Mouse (Mus musculus): Measurements from ENCODE around the gene Ccdc62. TPM values are rescaled to one million over a fixed set of nuclear protein-coding genes. Genes with fewer than 3 reads are reported as not detected.

The Ccdc62 gene
- total and polyA plus RNA-seq, 3 experiments, result 7.5 to 13.4 TPM; not detected in 1

DNA sequence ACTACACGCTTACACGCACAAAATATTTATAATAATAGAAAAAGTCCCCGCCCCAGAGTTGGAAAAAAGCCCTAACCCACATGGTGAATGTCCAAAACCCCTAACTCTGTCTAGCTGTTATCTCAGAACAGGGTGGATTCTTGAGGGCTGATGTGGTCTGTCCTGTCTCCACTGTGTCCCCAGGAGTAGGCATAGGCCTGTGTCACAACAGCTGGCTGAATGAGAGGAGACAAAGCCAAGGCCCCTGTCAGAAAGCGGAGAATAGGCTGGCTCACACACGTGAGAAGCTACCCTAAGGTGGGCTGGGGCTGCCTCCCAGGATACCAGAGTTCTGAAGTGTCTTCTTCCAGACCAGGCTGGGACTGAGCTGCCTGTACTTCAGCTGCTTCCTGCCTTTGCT is 47.7 kb downstream of the Ccdc62 start:
- no peak for TF ChIP-seq POLR2A (IDR thresholded peaks at IDR 0.05; ENCODE audit: control insufficient read depth in 1 of 2, insufficient read depth in 1 of 2, low read depth in 1 of 2, low read length in 2 of 2, poor library complexity in 1 of 2)
- no peak for TF ChIP-seq ZKSCAN1 (IDR thresholded peaks at IDR 0.05; ENCODE audit: low read depth, low read length)
- TF ChIP-seq KAT2A (conservative IDR thresholded peaks at IDR 0.05; ENCODE audit: low read depth, low read length), result no peak
- TF ChIP-seq POLR2AphosphoS5 (IDR thresholded peaks at IDR 0.05; ENCODE audit: borderline replicate concordance, low read depth, low read length), result no peak
- no peak for TF ChIP-seq USF2 (IDR thresholded peaks at IDR 0.05; ENCODE audit: borderline replicate concordance in 1 of 2, insufficient read depth in 1 of 2, low read depth in 1 of 2, low read length in 2 of 2)
- TF ChIP-seq EP300 (IDR thresholded peaks at IDR 0.05; ENCODE audit: low read depth in 1 of 2, low read length in 2 of 2), result no peak
- no peak for TF ChIP-seq SMC3 (IDR thresholded peaks at IDR 0.05; ENCODE audit: low read depth, low read length)
- H3K36me3 ChIP-seq (ENCODE audit: control insufficient read depth in 1 of 2, insufficient read depth in 2 of 2, low read length in 2 of 2), result no peaks in the 10 kb centered on the region; a peak in 1 of 4 replicates
- no peak for DNase-seq (ENCODE audit: low read depth, low spot score)
- H3K79me2 ChIP-seq (ENCODE audit: control insufficient read depth, insufficient read depth, low read length, poor library complexity), result peaks cover 10% of the 10 kb centered on the region
- no peak overlapping the region for H3K9ac ChIP-seq (ENCODE audit: control insufficient read depth, low read depth, low read length, poor library complexity, severe bottlenecking)
- no peak overlapping the region for H3K27ac ChIP-seq (ENCODE audit: control insufficient read depth, low read depth, low read length)
- no peak overlapping the region for H3K4me3 ChIP-seq (ENCODE audit: control insufficient read depth in 1 of 2, insufficient read depth in 1 of 2, low read depth in 2 of 2, low read length in 2 of 2)
- no peaks in the 10 kb centered on the region for H3K9me3 ChIP-seq (replicated peaks; ENCODE audit: insufficient read depth, low read length)
- no peaks in the 10 kb centered on the region for H3K27me3 ChIP-seq (ENCODE audit: control insufficient read depth in 1 of 2, insufficient read depth in 2 of 2, low read length in 2 of 2)
- peaks cover 0 to 6% of the 10 kb centered on the region in 2 experiments; a peak in 2 of 4 replicates for H3K4me1 ChIP-seq (ENCODE audit: control insufficient read depth in 1 of 2, insufficient read depth in 2 of 2, low read length in 2 of 2)

DNA sequence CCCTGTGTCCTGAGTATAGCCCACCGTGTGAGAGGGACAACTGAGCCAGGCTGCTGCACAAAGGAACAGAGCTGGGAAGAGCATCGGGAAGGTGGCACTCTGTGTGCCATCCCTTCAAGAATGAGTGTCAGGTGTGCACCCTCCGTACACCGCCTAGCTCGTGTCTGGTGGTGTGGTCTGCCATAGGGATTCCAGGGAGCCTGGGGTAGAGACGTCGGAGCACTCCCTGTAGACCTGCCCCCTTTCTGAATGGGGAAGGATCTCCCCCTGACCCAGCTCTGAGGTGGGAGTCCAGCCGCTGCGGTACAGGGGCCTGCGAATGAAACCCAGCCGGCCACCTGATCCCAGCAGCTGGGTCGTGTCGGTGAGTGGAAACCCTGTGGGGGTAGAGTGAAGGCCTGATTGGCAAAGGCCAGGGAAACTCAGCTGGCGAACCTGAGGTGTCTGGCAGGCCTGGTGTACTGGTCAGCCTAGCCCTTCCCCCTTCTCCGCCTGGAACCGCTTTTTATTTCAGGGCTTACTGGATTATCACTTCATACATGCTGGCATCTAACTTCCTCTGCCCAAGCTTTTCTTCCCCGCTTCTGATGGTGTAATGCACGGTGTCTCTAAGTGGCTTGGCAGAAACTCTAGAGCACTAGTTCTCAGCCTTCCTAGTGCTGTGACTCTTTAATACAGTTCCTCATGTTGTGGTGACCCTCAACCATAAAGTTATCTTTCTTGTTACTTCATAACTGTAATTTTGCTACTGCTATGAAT is 48.9 kb downstream of the Ccdc62 start:
- Histone ChIP-seq H3K4me1 (ENCODE audit: control insufficient read depth in 1 of 2, insufficient read depth in 2 of 2, low read length in 2 of 2) (peaks cover 0 to 6% of the 10 kb centered on the region in 2 experiments; a peak in 2 of 4 replicates), H3K9me3 (replicated peaks; ENCODE audit: insufficient read depth, low read length) (no peaks in the 10 kb centered on the region), H3K27me3 (ENCODE audit: control insufficient read depth in 1 of 2, insufficient read depth in 2 of 2, low read length in 2 of 2) (no peaks in the 10 kb centered on the region), H3K4me3 (ENCODE audit: control insufficient read depth in 1 of 2, insufficient read depth in 1 of 2, low read depth in 2 of 2, low read length in 2 of 2) (no peak overlapping the region), H3K9ac (ENCODE audit: control insufficient read depth, low read depth, low read length, poor library complexity, severe bottlenecking) (no peak overlapping the region), H3K79me2 (ENCODE audit: control insufficient read depth, insufficient read depth, low read length, poor library complexity) (peaks cover 5% of the 10 kb centered on the region; the same call in 1 of the 2 replicates), H3K27ac (ENCODE audit: control insufficient read depth, low read depth, low read length) (no peak overlapping the region), H3K36me3 (ENCODE audit: control insufficient read depth in 1 of 2, insufficient read depth in 2 of 2, low read length in 2 of 2) (no peaks in the 10 kb centered on the region; a peak in 1 of 4 replicates)
- TF ChIP-seq MEF2A (IDR thresholded peaks at IDR 0.05; ENCODE audit: extremely low read depth, insufficient replicate concordance, low read depth, low read length, poor library complexity, severe bottlenecking), result no peak
- no peak for TF ChIP-seq NELFE (IDR thresholded peaks at IDR 0.05; ENCODE audit: low read depth, low read length)
- TF ChIP-seq CHD1 (IDR thresholded peaks at IDR 0.05; ENCODE audit: low read depth, low read length), result no peak
- TF ChIP-seq MAZ (IDR thresholded peaks at IDR 0.05; ENCODE audit: low read depth, low read length), result no peak
- no peak for TF ChIP-seq MYC (IDR thresholded peaks at IDR 0.05; ENCODE audit: low read depth, low read length)
- TF ChIP-seq MXI1 (IDR thresholded peaks at IDR 0.05; ENCODE audit: low read depth, low read length), result no peak
- TF ChIP-seq ZMIZ1 (IDR thresholded peaks at IDR 0.05; ENCODE audit: low read depth, low read length), result no peak
- TF ChIP-seq KAT2A (conservative IDR thresholded peaks at IDR 0.05; ENCODE audit: low read depth, low read length), result no peak
- TF ChIP-seq POLR2A (IDR thresholded peaks at IDR 0.05; ENCODE audit: control insufficient read depth in 1 of 2, insufficient read depth in 1 of 2, low read depth in 1 of 2, low read length in 2 of 2, poor library complexity in 1 of 2), result no peak
- TF ChIP-seq ELF1 (IDR thresholded peaks at IDR 0.05; ENCODE audit: low read depth, low read length), result no peak
- no peak for TF ChIP-seq HCFC1 (IDR thresholded peaks at IDR 0.05; ENCODE audit: low read depth, low read length)
- no peak for TF ChIP-seq USF1 (IDR thresholded peaks at IDR 0.05; ENCODE audit: low read depth, low read length)
- TF ChIP-seq POLR2AphosphoS2 (IDR thresholded peaks at IDR 0.05; ENCODE audit: low read length), result no peak
- TF ChIP-seq TCF12 (IDR thresholded peaks at IDR 0.05; ENCODE audit: low read depth, low read length), result no peak
- DNase-seq (ENCODE audit: low read depth, low spot score), result no peak

All from MEL (cell line).